Mouse (Mus musculus) spleen, adult 18-20 months (tissue): ENCODE results near the gene Fpr3.
A peak's percentile ranks its signal among the peaks of the same experiment; 100 is the strongest.
"Not testable (repeated sequence)": the region's sequence is repeated elsewhere in the genome, so short reads cannot be mapped to it uniquely, and the experiment has no call there.

Experiments
- DNase-seq, 2 experiments: peaks; one replicate each; pipeline ENCODE4 v3.0.0; 2022; ENCODE audit warnings: mixed read lengths in 2 of 2

Gene Fpr3

GRCm38 (mm10) chr17:17883840-17884239 is 3.8 kb upstream of the Fpr3 start, which contains the start of gene Fpr1:
Fpr1 (minus strand) TSS chr17:17883940.
- no peak for DNase-seq

- DNase-seq = no peak
These were observed 2.2 kb downstream of the Fpr3 start for GRCm38 (mm10) chr17:17889732-17890425.

GRCm38 (mm10) chr17:17896039-17896438 is 8.4 kb downstream of the Fpr3 start:
- no peak for DNase-seq

- DNase-seq = no peak
These were observed 11.6 kb downstream of the Fpr3 start for GRCm38 (mm10) chr17:17899268-17899667.

- no peak for DNase-seq
These were observed 13.1 kb downstream of the Fpr3 start for GRCm38 (mm10) chr17:17900768-17901167.

- peak; percentile 49 to 54 for DNase-seq
These were observed 22.2 kb downstream of the Fpr3 start for GRCm38 (mm10) chr17:17909636-17910421.

GRCm38 (mm10) chr17:17912618-17913017 is 25.0 kb downstream of the Fpr3 start:
- not testable (repeated sequence) for DNase-seq

- no peak for DNase-seq
These were observed 29.7 kb downstream of the Fpr3 start for GRCm38 (mm10) chr17:17917376-17917775.

- no peak for DNase-seq
These were observed 30.1 kb downstream of the Fpr3 start for GRCm38 (mm10) chr17:17917782-17918181.

GRCm38 (mm10) chr17:17973443-17973842 is 85.8 kb downstream of the Fpr3 start:
- no peak for DNase-seq

- DNase-seq = not testable (repeated sequence)
These were observed 93.6 kb downstream of the Fpr3 start for GRCm38 (mm10) chr17:17981232-17981631.

- DNase-seq = no peak
These were observed 117.1 kb downstream of the Fpr3 start for GRCm38 (mm10) chr17:18004752-18005151.
